Mouse (Mus musculus): ENCODE results near the gene Pde2a.
A peak's percentile ranks its signal among the peaks of the same experiment; 100 is the strongest.

Gene Pde2a

DNA sequence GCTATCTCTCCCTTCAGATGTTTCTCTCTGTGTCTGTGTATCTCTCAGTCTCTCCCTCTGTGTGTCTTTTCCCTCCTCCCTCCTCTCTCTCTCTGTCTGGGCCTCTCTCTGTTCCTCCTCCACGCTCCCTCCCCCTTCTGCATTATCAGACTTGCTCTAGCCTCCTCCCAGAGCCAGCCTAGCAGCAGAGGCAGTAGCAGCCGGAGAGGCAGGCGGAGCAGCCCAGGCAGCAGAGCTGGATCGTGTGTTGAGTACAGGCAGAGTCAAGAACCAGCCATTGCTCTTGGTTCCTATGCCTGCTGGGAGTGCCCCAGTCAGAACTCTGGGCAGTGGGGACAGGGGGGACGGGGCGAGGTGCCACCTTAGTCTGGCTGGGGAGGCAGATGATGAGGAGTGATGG lies at the start of gene Pde2a:
Gene Pde2a (plus strand): TSS at position 163 of the 400 bp plus-strand sequence.
- DNase-seq, result no peak

DNA sequence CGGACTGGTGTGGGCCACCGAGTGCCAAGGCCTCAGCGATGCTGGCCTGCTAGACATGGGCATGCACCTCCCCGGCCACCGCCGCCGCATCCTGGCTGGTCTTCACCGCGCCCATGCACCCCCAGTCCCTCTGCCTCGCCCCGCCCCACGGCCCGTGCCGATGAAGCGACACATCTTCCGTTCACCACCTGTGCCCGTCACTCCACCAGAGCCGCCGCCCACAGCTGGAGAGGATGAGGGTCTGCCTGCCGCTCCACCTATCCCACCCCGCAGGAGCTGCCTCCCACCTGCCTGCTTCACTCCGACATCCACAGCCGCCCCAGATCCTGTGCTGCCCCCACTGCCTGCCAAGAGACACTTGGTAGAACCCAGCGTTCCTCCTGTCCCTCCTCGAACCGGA lies 48.4 kb upstream of the Pde2a start:
- DNase-seq, result peak; percentile 19 to 22

DNA sequence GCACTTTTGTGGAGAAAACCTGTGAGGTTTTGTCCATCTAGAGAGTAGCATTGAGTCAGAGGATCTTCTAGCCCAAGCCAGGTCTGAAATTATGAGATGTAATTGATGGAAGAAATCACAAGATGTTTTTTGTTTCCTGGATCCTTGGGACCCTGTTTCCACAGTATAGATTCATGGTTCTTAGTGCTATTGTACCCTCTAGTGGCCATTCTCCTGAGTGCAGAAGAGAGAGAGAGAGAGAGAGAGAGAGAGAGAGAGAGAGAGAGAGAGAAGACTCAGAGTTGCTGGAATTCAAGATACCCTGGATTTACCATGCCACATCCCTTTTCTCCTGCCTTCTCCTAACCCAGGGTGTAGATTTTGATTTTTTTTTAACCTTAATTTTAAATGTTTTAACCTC lies 47.3 kb upstream of the Pde2a start:
- DNase-seq, result peak; percentile 63 to 66

DNA sequence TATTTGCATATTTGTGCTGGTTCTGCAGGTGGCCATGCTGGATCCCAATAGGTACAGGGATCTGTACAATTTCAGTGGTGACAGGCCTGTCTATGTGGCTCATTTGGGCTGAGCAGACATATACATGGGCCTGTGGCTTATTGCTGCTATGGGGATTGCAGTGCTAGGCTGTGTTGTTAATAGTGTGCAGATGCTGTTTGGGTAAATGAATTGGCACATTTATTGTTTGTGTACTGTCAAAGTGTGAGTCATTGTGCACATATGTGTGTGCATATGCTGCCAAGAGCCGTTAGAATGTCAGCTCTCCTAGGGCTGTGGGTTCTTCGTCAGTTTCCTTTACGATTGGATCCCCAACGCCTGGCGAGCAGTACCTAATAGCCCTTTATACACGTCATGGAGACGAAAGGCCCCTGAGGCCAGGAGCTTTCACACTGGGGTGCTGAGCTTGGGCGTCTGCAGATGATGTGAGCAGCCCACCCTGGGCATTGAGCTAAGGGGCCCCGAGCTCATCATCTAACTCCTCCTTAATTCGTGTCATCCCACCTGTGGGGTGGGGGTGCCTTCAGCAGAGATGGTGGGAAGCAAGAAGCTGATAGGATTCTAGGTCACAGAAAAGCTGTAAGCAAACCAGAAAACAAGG lies 44.7 kb upstream of the Pde2a start:
- DNase-seq, result no peak

DNA sequence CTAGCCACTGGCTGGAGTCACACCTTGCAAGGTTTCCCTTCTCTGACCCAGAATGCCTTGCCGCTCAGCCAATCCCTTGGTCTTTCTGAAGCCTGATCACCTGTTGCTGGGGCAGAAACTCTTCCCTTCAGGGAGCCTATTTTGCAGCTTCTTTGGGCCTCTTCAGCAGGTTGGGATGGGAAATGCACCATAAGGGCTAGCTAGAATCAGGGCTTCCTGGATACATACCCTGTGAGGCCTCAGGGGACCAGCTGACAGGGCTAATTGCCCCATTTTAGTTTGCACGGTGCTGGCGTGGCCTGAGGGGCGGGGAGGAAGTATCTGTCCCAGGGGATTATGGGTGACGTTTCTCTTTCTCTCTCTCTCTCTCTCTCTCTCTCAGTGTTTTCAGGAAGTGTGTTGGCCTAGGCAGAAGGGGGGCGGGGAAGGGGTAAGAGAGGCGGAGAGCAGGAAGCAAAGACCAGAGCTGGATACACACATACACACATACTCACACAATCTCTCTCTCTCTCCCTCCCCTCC lies 43.7 kb upstream of the Pde2a start:
- no peak for DNase-seq

DNA sequence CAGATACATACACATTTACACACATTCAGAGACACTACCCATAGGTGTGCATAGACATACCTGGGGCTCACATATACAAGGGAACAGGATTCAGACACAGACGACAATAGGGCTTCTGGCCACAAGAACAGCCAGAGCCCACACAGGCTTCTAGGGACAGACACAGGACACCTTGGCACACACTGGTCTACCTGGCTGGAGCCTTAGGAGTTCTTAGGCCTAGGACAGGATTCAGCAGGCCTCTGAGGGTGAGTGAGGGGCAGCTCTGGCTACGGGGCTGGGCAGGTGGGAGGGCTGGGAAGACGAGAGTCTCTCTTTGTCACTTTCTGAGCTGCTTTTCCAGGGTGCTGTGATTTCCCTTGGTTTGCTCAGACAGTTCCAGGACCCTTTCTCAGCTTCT lies 43.2 kb upstream of the Pde2a start:
- DNase-seq, result no peak

DNA sequence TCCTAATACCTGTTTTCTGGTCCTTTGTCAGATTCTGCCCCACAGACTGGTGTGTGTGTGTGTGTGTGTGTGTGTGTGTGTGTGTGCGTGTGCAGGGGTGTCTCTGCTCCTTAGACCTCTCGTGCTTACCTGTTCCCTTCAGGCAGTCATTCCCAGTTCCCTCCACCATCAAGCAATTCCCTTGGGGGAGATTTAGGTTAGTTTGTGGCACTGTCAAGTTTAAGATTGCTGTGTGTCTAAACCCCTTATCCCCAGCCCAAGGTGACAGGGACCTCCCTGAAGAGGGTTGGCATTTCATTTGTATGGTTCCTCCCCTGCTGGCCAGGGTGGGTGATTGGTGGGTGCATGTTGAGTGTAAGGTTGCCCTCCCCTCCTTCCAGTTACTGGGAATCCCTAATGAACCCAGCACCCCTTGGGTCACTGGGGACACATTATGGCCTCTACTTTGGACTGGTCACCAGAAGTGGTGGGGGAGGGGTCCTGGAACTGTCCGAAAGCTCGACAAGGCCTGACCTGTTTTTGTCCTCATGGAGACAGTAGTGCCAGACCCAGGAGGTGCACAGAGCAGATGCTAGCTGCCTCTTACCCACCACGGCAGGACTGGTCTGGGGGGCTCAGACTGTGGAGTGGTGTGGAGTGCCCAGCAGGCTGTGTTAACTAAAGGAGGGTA lies 42.6 kb upstream of the Pde2a start:
- no peak for DNase-seq

DNA sequence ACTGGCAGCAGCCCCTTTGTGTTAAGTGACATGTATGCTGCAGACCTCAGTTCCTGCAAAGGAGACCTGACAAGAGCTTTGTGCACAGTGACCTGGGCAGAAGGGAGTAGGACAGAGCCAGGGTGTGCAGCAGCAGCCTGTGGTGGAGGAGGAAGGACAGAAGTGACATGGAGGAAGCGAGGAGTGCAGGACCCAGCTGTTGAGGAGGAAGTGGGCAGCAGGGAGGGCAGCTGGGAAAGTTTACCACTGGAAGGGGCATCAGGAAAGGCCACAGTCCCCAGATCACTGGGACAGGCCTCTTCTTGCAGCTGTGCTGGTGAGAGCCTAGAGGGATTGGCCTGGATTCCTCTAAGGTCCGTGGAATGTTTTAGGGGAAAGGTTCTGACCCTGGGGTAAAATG lies 41.8 kb upstream of the Pde2a start:
- no peak for DNase-seq

DNA sequence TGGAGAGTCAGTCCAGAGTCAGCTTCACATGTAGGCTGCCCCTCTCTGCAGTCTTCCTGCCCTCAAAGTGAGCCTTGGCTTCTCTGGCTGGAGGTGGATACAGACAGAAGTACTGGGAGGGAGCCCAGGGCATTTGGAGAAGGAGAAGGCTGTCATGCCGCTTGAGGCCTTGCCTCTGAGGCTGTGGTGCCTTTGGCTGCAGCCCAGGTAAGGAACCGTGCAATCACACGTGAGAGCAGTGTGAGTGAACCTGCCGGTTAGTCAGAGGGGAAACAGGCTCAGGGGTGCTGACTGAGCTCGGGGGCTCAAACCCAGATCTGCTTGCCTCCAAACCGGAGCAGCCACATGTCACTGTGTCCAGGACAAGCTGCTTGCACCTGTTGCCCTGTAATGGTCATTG lies 40.0 kb upstream of the Pde2a start:
- DNase-seq, result no peak

DNA sequence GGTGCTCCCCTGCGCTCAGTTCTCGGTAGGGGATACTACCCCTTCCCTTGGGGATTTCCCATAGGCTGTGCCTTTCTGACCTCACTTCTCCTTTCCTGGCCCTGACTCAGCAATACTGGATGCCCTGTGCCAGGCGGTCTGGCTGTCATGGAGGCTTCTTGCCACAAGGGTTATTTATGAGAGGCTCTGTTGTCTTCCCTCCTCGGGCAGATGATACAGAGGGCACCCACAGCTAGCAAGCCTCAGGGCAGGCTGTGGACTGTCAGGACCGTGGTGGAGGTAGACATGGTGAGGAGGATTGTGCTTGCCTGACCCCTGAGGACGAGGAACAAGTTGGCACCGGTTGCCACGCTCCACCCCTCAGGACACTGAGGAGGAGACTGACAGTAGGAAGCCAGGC lies 39.1 kb upstream of the Pde2a start:
- peak in 1 of 2 experiments; percentile 13 for DNase-seq

DNA sequence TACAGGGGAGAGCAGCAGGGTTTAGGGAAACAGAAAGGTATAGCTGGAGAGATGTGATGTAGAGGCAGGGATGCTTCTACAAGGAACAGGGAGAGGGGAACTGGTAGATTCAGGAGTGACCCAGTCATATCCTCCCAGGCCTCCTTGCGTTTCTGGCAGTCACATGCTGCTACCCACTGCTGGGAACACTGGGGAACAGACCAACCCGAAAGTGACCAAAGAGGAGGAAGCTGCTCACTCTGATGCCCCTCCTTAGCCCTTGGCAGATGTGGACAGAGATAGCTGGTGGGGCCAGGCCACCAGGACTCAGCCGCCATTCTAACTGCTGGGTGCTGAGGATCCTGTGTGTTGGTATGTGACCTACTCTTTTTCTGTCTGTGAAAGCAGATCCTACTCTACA lies 37.7 kb upstream of the Pde2a start:
- DNase-seq, result no peak

DNA sequence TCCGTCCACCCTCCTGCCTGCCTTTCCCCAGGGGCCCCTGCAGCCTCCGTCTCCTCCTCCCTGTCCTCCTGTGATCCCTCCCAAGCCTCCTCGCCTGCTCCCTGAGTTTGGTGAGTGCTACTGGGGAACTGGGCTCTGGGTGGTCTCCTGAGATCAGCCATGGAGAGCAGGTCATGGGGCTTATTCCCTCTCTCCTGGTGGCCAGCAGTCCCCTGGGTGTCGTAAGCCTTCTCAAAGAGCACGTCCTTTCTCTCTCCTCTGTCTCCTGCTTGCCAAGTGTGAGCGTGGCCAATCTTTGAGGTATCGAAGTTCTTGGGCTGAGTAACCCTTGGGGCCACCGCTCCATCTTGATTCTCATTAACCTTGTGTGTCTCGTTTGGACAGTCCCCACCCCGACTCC lies 36.6 kb upstream of the Pde2a start:
- DNase-seq, result no peak

DNA sequence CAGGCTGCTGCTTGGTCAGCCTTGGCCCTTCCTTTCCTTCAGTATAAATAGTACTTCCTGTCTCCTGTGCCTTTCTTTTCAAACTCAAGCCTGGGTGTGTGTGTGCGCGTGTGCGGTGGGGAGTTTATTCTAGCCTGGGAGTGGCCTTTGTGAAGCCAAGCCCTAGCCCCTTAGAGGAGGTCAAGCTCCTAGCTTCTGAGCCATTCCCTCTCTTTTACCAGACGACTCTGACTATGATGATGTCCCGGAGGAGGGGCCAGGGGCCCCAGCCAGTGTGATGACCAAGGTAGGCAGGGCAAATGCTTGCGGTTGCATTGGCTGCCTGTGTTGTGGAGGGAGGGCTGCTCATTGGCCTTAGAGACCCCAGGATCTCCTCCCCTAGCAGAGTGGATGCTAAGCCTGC lies 36.2 kb upstream of the Pde2a start:
- DNase-seq, result no peak

DNA sequence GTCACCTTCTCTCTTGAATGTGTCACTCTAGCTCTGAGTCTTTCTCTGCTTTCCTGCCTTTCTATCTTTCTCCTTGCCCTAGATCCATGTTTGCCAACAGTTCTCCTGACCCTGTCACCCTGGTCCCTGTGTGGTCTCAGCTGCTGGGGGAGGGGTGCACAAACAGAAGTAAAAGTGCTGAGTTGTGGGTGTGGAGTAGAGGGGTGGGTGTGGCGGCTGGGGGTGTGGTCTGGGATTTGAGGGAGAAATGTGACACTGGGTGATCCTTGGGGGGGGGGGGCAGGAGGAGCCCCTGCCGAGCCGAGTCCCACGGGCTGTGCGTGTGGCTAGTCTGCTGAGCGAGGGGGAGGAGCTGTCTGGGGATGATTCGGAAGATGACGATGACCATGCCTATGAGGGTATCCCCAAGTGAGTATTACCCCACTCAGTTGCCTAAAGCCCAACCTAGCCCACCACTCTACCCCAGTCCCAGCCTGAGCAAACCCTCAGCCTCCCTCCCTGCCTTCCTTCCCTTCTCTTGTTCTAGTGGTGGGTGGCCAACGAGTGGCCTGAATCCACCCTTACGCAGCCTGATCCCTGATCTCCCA lies 35.5 kb upstream of the Pde2a start:
- no peak for DNase-seq

DNA sequence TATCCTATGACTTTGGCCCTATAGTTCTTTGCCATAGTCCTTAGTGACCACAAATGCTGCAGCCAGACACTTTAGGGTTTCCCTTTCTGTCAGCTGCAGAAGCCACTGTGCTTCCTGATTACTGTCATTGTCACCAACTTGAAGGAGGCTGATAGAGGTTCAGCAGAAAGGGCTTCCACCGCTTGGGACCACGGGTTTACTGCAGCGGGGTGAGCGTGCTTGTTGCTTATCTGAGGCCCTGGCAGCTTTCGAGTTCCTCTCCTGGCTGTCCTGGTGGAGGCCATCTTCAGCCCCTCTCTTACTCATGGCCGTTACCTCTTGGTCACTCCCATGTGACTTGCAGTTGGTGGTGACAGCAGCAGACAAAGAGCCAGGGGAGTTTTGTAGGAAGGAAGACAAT lies 32.2 kb upstream of the Pde2a start:
- DNase-seq, result no peak

DNA sequence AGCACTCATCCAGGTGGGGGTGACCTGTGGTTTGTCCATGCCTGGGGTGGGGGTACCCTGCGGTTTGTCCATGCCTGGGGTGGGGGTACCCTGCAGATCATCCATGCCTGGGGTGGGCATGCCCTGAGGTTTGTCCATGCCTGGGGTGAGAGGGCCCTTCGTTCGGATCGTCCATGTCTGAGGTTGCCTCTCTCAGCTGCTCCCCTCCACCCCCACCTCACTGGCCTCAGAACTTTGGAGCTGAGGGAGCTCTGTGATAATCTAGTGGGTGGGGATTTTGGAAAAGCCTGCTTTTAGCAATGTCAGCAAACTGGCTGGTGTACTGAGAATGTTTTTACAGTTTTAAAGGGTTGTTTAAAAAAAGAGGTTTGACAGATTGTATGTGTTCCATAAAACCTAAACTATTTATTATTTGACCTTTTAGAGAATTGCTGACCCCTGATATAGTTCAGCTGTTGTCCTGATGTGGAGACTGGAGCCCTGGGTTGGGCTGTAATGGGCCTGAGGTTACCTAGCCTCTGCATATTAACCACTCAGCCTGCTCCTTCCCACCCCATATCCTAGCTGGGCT lies 29.5 kb upstream of the Pde2a start:
- DNase-seq, result no peak

DNA sequence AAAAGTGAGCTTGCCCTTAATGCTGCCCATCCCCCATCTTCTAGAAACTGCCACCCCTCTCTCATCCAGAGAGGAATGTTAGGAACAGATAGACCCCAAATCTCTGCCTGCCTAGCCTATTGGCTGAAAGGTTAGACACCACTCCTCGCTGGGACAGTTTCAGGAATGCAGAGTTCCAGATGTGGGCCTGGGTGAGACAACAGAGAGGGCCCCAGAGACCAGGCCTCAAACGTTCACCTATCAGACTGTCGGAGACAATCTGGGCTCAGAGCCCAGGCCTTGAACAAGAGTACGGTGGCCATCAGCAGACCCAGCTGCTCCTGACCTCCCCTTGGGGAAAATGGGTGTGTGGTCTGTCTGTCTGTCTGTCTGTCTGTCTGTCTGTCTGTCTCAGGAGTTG lies 28.5 kb upstream of the Pde2a start:
- no peak for DNase-seq

DNA sequence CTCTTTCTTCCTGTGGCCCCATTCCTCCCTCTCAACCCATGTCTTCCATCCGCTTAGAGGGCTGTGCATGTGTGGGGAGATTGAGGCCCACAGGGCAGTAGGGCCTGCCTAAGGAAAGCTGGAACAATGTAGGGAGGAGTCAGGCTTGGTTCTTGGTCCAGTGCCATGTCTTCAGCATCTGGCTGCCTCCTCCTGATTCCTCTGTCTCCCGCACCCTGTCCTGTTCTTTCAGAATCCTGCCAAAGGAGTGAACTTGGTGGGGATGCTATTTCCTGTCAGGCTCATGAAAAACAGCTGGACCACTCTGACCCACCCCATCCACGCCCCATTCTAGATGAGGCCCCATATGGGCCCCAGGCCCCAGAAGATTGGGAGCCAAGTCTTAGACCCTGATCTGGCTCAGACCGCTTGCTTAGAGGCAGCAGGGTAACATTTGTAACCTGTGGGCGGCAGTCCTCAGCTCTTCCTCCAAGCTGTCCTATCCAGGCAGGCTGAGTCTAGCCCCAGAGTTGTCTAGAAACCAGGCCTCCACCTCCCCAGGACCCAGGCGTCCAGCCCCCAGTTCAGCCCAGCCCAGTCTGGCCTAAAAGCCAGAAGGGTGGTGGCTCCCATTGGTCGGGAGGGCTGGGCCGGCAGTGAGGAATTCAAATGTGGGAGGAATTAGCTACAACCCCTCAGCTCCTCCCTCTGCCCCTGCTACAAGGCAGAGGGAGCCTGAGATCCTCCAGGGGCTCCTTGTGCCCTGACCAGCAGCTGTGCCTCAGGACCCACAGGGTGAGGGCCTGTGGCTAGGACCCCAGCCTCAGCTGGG lies 27.6 kb upstream of the Pde2a start:
- DNase-seq, result no peak

DNA sequence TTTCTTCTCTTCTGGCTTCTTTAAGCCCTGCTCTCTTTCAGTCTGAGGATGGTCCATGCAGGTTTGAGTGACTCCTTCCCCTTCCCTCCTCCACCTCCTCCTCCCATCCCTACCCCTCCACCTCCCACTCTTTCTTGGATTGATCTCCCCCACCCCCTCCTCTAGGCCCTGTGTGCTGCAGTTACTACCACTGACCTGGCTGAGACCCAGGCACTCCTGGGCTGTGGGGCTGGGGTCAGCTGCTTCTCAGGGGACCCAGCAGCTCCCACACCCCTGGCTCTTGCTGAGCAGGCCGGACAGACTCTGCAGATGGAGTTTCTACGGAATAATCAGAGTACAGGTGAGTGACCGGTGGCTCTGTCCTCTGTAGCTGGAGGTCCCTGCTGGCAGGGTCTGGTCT lies 26.9 kb upstream of the Pde2a start:
- no peak for DNase-seq

DNA sequence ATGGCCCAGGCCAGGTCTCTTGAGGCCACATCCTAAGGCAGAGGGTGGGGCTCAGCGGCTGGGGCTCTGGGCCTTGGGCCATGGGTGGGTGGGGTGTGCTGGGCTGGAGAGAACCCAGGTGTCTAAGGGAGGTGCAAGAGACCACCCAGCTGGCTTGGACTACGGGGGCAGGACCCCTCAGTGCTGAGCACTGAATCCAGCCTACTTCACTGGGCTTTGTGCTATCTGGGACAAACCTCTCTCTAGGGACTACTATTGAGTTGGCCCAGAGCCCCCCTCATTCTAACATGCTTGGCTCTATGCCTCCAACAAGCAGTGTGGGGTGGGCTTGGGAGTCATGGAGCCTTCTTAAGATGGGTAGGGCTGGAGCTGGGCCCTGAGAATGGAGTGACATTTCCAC lies 26.0 kb upstream of the Pde2a start:
- DNase-seq, result no peak

DNA sequence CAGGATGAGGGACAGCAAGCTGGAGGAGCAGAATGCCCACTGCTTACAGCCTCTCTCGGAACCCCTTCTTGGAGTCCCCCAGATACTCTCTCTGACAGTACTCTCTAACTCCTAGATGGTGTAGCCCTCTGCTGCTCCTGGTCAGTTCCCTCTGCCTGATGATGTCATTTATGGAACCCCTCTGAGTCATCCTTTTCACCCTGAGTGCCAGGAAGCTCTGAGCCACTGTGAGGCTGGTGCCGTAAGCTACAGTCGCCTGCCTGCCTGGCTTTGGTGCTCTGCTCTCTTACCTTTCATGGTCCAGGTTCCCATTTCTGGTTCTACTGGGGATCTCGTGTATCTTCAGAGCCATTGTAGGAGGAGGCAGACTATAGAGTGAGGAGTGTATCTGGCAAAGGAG lies 24.3 kb upstream of the Pde2a start:
- DNase-seq, result no peak

DNA sequence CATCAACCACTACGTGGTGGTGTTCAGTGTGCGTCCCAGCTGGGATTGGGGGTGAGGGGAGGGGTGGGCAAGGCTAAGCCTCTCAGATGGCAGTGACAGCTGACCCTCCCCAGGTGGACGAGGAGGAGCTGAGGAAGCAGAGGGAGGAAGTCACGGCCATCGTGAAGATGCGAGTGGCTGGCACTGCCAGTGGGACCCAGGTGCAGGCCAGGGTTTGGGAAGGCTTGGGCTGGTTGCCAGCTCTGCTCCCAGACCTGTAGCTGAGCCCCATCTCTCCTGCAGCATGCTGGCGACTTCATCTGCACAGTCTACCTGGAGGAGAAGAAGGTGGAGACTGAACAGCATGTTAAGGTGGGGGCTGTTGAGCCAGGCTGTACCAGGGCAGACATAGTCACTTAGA lies 20.0 kb upstream of the Pde2a start:
- no peak for DNase-seq

DNA sequence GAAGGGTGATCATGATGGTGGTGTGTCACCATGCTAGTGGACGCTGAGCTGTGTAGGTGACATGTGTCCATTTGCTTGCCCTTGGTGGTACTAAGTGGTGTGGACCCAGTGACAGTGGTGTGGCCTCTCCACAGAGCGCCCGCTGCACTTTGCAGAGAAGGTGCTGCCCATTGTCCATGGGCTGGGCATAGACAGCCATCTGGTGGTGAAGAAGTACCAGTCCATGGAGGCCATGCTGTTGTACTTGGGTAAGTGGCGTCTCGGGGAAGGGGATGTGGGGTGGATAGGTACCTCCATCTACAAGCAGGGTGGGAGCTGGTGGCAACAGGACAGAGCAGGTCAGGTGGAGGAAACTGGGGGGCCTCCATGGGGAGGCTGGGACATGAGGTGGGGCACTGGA lies 17.7 kb upstream of the Pde2a start:
- DNase-seq, result no peak
